Mouse (Mus musculus) heart, embryonic 11.5 days (tissue): ENCODE data around the gene Insrr. TPM values are rescaled to one million over a fixed set of nuclear protein-coding genes. Genes with fewer than 3 reads are reported as not detected.
"Not testable (repeated sequence)": the region's sequence is repeated elsewhere in the genome, so short reads cannot be mapped to it uniquely, and the experiment has no call there.

Source experiments
- ATAC-seq: fragments of 200-750 bp; cut with Nextera tagmentation; replicated peaks from 2 replicates; pipeline ENCODE4 v1.8.0; 2017; ENCODE audit warnings: moderate library complexity; ENCODE audit not compliant: insufficient number of reproducible peaks, low FRiP score, low TSS enrichment
- H3K27ac ChIP-seq: fragments of 300-500 bp; sonication (generic); 2 replicates; pipeline ENCODE4 v1.5.1; 2014; ENCODE audit warnings: mild to moderate bottlenecking, low read depth, low read length
- H3K27me3 ChIP-seq: fragments of 300-500 bp; sonication (generic); 2 replicates; pipeline ENCODE4 v1.6.1; 2014; ENCODE audit warnings: mild to moderate bottlenecking, low read length, mixed read lengths; ENCODE audit not compliant: control insufficient read depth, insufficient read depth
- H3K36me3 ChIP-seq: fragments of 300-500 bp; sonication (generic); 2 replicates; pipeline ENCODE4 v1.6.1; 2014; ENCODE audit warnings: mild to moderate bottlenecking, low read length, moderate library complexity, mixed read lengths; ENCODE audit not compliant: control insufficient read depth, insufficient read depth
- H3K4me1 ChIP-seq: fragments of 300-500 bp; sonication (generic); 2 replicates; pipeline ENCODE4 v1.6.1; 2014; ENCODE audit warnings: low read length; ENCODE audit not compliant: control insufficient read depth, insufficient read depth
- H3K4me2 ChIP-seq: fragments of 300-500 bp; sonication (generic); 2 replicates; pipeline ENCODE4 v1.6.1; 2014; ENCODE audit warnings: mild to moderate bottlenecking, moderate library complexity
- H3K4me3 ChIP-seq: fragments of 300-500 bp; sonication (generic); 2 replicates; pipeline ENCODE4 v1.5.1; 2014; ENCODE audit warnings: low read depth, low read length
- H3K9ac ChIP-seq: fragments of 300-500 bp; sonication (generic); 2 replicates; pipeline ENCODE4 v1.6.1; 2014; ENCODE audit warnings: mild to moderate bottlenecking, low read depth, low read length, moderate library complexity
- H3K9me3 ChIP-seq: fragments of 300-500 bp; sonication (generic); replicated peaks from 2 replicates; pipeline ENCODE4 v1.6.1; 2016; ENCODE audit warnings: low read length; ENCODE audit not compliant: control insufficient read depth
- WGBS: fragments of 180-500 bp; shearing (Covaris S2); extraction: QIAGEN DNeasy Blood & Tissue Kit; methylation state at CpG from one replicate; pipeline ENCODE4 v1.1.7; 2014; ENCODE audit not compliant: insufficient replicate concordance; 5-methylcytosine and 5-hydroxymethylcytosine counted together
- polyA plus RNA-seq: library from polyadenylated mRNA; unstranded; fragments of >200 nt; fragmentation: Nextera tagmentation; extraction: Ambion mirVana; gene quantifications from 2 replicates; pipeline ENCODE4 v1.2.1, GENCODE M21; 2014

Insrr gene
- polyA plus RNA-seq, 1 experiment from 2014 or later = 0.03 TPM

GRCm38 (mm10) chr3:87809322-87809962 is 12.7 kb downstream of the Insrr start:
- H3K4me1 ChIP-seq = peaks cover 6% of the 10 kb centered on the region
- no peaks in the 10 kb centered on the region for H3K9me3 ChIP-seq
- peaks cover 88% of the 10 kb centered on the region for H3K27me3 ChIP-seq
- H3K36me3 ChIP-seq = no peaks in the 10 kb centered on the region
- H3K4me3 ChIP-seq = 0 out of 2 replicates have a peak overlapping the region, but pooled peaks have one; percentile 4
- WGBS = 3% methylated on average over 28 of the region's 28 CpGs
- peak overlapping the region; percentile 48 for H3K4me2 ChIP-seq
- no peak overlapping the region for H3K27ac ChIP-seq
- H3K9ac ChIP-seq = no peak overlapping the region
- peak; percentile 9; the same call in 1 of the 2 replicates for ATAC-seq

GRCm38 (mm10) chr3:87811297-87811696 is 14.5 kb downstream of the Insrr start:
- H3K36me3 ChIP-seq = no peaks in the 10 kb centered on the region
- no peak overlapping the region for H3K27ac ChIP-seq
- no peak overlapping the region for H3K4me3 ChIP-seq
- no peak for ATAC-seq
- no peak overlapping the region for H3K9ac ChIP-seq
- H3K9me3 ChIP-seq = no peaks in the 10 kb centered on the region
- H3K27me3 ChIP-seq = peaks cover 84% of the 10 kb centered on the region
- H3K4me2 ChIP-seq = no peak overlapping the region
- peaks cover 6% of the 10 kb centered on the region for H3K4me1 ChIP-seq
- WGBS = 74% methylated on average over 8 of the region's 8 CpGs

- 71% methylated on average over 4 of the region's 4 CpGs for WGBS
Measured at GRCm38 (mm10) chr3:87812413-87812812, 15.7 kb downstream of the Insrr start.

GRCm38 (mm10) chr3:87812873-87813272 is 16.1 kb downstream of the Insrr start:
- 55% methylated on average over 10 of the region's 10 CpGs for WGBS
- H3K27me3 ChIP-seq = peaks cover 81% of the 10 kb centered on the region

More at GRCm38 (mm10) chr3:87812413-87812812, 15.7 kb downstream of the Insrr start:
- no peak overlapping the region for H3K27ac ChIP-seq
- no peak overlapping the region for H3K4me3 ChIP-seq
- no peaks in the 10 kb centered on the region for H3K9me3 ChIP-seq
- H3K27me3 ChIP-seq = peaks cover 79% of the 10 kb centered on the region
- H3K36me3 ChIP-seq = no peaks in the 10 kb centered on the region
- peaks cover 6% of the 10 kb centered on the region for H3K4me1 ChIP-seq
- no peak for ATAC-seq
- no peak overlapping the region for H3K9ac ChIP-seq
- no peak overlapping the region for H3K4me2 ChIP-seq

GRCm38 (mm10) chr3:87816166-87816565 is 19.4 kb downstream of the Insrr start:
- H3K36me3 ChIP-seq = no peaks in the 10 kb centered on the region
- no peak overlapping the region for H3K4me3 ChIP-seq
- H3K9ac ChIP-seq = no peak overlapping the region
- no peaks in the 10 kb centered on the region for H3K4me1 ChIP-seq
- WGBS = 46% methylated on average over 6 of the region's 6 CpGs
- H3K9me3 ChIP-seq = no peaks in the 10 kb centered on the region
- ATAC-seq = no peak
- peak overlapping the region; percentile 29; the same call in 1 of the 2 replicates for H3K4me2 ChIP-seq
- no peak overlapping the region for H3K27ac ChIP-seq
- peaks cover 70% of the 10 kb centered on the region for H3K27me3 ChIP-seq

More at GRCm38 (mm10) chr3:87812873-87813272, 16.1 kb downstream of the Insrr start:
- Histone ChIP-seq H3K4me3 (no peak overlapping the region), H3K9me3 (no peaks in the 10 kb centered on the region), H3K4me1 (peaks cover 6% of the 10 kb centered on the region), H3K4me2 (no peak overlapping the region), H3K27ac (no peak overlapping the region), H3K9ac (no peak overlapping the region), H3K36me3 (no peaks in the 10 kb centered on the region)
- no peak for ATAC-seq

GRCm38 (mm10) chr3:87816646-87817093 is 19.9 kb downstream of the Insrr start:
- Histone ChIP-seq H3K4me1 (no peaks in the 10 kb centered on the region), H3K4me3 (no peak overlapping the region), H3K9me3 (no peaks in the 10 kb centered on the region), H3K27me3 (peaks cover 66% of the 10 kb centered on the region), H3K36me3 (no peaks in the 10 kb centered on the region), H3K4me2 (peak overlapping the region; percentile 29; the same call in 1 of the 2 replicates), H3K27ac (no peak overlapping the region), H3K9ac (no peak overlapping the region)
- ATAC-seq = no peak
- 4% methylated on average over 12 of the region's 12 CpGs for WGBS

GRCm38 (mm10) chr3:87818226-87818625 is 21.5 kb downstream of the Insrr start:
- no peak for ATAC-seq
- Histone ChIP-seq H3K9ac (no peak overlapping the region), H3K4me2 (no peak overlapping the region), H3K27me3 (peaks cover 51% of the 10 kb centered on the region), H3K9me3 (no peaks in the 10 kb centered on the region), H3K36me3 (no peaks in the 10 kb centered on the region), H3K27ac (no peak overlapping the region), H3K4me1 (no peaks in the 10 kb centered on the region), H3K4me3 (no peak overlapping the region)
- 56% methylated on average over 12 of the region's 12 CpGs for WGBS

- not testable (repeated sequence) for ATAC-seq, H3K27ac ChIP-seq, H3K4me2 ChIP-seq, H3K36me3 ChIP-seq, H3K4me1 ChIP-seq, H3K9me3 ChIP-seq, H3K4me3 ChIP-seq, H3K9ac ChIP-seq
- peaks cover 11% of the 10 kb centered on the region for H3K27me3 ChIP-seq
- WGBS = 76% methylated on average over 1 of the region's 1 CpGs
Measured at GRCm38 (mm10) chr3:87824206-87824605, 27.5 kb downstream of the Insrr start, which contains the start of gene Pear1. Gene Pear1, minus strand, starts transcription at chr3:87824306.

- Histone ChIP-seq H3K36me3 (no peaks in the 10 kb centered on the region), H3K4me2 (no peak overlapping the region), H3K9me3 (no peaks in the 10 kb centered on the region), H3K27me3 (no peaks in the 10 kb centered on the region; the same call in 1 of the 2 replicates), H3K4me3 (no peak overlapping the region), H3K27ac (no peak overlapping the region), H3K4me1 (no peaks in the 10 kb centered on the region), H3K9ac (no peak overlapping the region)
- no peak for ATAC-seq
- 33% methylated on average over 4 of the region's 4 CpGs for WGBS
Measured at GRCm38 (mm10) chr3:87828435-87828834, 31.7 kb downstream of the Insrr start.
